Mouse (Mus musculus) intestine, embryonic 14.5 days (tissue): Measurements from ENCODE around the gene Olfr45. TPM values are rescaled to one million over a fixed set of nuclear protein-coding genes. Genes with fewer than 3 reads are reported as not detected.

Experiments
- ATAC-seq: fragments of 200-750 bp; cut with Nextera tagmentation; replicated peaks from 2 replicates; pipeline ENCODE4 v1.8.0; 2017; ENCODE audit warnings: low read depth, moderate number of reproducible peaks, moderate TSS enrichment, moderate library complexity; ENCODE audit not compliant: low FRiP score, low TSS enrichment
- DNase-seq: peaks from one replicate; pipeline ENCODE4 v3.0.0-alpha.2; 2018; ENCODE audit warnings: low spot score
- H3K27ac ChIP-seq: fragments of 300-500 bp; sonication (generic); 2 replicates; pipeline ENCODE4 v1.5.1; 2014; ENCODE audit warnings: low read depth, mild to moderate bottlenecking, control low read depth
- H3K27me3 ChIP-seq: fragments of 300-500 bp; sonication (generic); replicated peaks from 2 replicates; pipeline ENCODE4 v1.6.1; 2014; ENCODE audit warnings: low read length, control low read depth; ENCODE audit not compliant: control insufficient read depth, insufficient read depth
- H3K36me3 ChIP-seq: fragments of 300-500 bp; sonication (generic); 2 replicates; pipeline ENCODE4 v1.6.1; 2014; ENCODE audit warnings: low read length, control low read depth; ENCODE audit not compliant: control insufficient read depth, insufficient read depth
- H3K4me1 ChIP-seq: fragments of 300-500 bp; sonication (generic); replicated peaks from 2 replicates; pipeline ENCODE4 v1.6.1; 2014; ENCODE audit warnings: low read length, control low read depth, mixed read lengths; ENCODE audit not compliant: control insufficient read depth, insufficient read depth
- H3K4me2 ChIP-seq: fragments of 300-500 bp; sonication (generic); 2 replicates; pipeline ENCODE4 v1.6.1; 2014; ENCODE audit warnings: low read length
- H3K4me3 ChIP-seq: fragments of 300-500 bp; sonication (generic); 2 replicates; pipeline ENCODE4 v1.5.1; 2014; ENCODE audit warnings: low read depth, low read length, control low read depth, mixed read lengths
- H3K9ac ChIP-seq: fragments of 300-500 bp; sonication (generic); 2 replicates; pipeline ENCODE4 v1.6.1; 2014; ENCODE audit warnings: mild to moderate bottlenecking, low read length
- H3K9me3 ChIP-seq: fragments of 300-500 bp; sonication (generic); 2 replicates; pipeline ENCODE4 v1.6.1; 2016; ENCODE audit warnings: low read length, control low read depth; ENCODE audit not compliant: control insufficient read depth
- WGBS: fragments of 180-500 bp; shearing (Covaris S2); extraction: QIAGEN DNeasy Blood & Tissue Kit; methylation state at CpG from one replicate; pipeline ENCODE4 v1.1.7; 2014; 5-methylcytosine and 5-hydroxymethylcytosine counted together
- polyA plus RNA-seq: library from polyadenylated mRNA; unstranded; fragments of >200 nt; fragmentation: Nextera tagmentation; extraction: Ambion mirVana; gene quantifications from 2 replicates; pipeline ENCODE4 v1.2.1, GENCODE M21; 2014

Gene Olfr45
- polyA plus RNA-seq, 1 experiment from 2014 or later: not detected

DNA sequence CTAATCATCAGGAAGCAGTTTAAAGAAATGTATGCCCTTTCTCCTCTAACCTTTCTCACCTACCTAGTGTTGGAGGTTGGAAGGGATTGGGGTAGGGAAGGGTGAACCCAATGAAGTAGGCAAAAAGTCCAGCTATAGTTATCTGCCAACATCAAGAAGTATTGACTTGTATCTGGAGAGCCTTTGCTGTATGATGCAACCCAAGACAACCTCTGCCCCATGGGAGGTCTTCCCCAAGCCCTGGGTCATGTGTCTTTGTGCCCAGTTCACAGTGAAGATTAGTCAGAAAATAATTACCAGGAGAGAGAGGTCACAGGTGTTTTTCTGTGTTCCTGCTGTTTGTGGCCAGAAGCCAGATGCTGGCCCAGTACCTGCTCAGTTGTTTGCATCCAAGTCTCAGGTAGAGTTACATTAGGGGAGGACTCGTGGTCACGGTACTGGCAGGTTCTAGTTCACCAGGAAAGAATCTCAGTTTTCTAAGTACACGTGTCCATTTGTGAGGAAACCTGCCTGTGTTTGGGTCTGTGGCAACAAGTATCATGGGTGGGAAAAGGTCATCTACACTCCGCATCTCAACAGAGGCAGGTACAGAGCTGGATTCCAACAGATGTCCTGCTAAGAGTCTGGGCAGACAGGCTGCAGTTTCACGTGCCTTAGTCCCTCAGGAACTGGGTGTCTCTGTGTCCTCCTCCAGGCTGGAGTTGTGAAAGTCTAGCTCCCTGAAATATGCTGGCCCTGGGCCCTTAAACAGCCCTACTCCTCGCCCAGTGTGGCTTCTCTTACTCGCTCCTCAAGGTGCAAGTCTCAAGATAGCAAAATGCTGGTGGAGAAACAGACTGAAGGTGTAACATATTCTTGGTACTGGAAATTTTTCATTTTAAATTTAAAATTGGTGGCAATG is 35.7 kb downstream of the Olfr45 start:
- 84% methylated on average over 7 of the region's 7 CpGs for WGBS
- DNase-seq (no peak), ATAC-seq (no peak)
- Histone ChIP-seq H3K9me3 (no peaks in the 10 kb centered on the region), H3K9ac (no peak overlapping the region), H3K27ac (no peak overlapping the region), H3K4me2 (no peak overlapping the region), H3K4me3 (no peak overlapping the region), H3K4me1 (no peaks in the 10 kb centered on the region), H3K27me3 (no peaks in the 10 kb centered on the region), H3K36me3 (no peaks in the 10 kb centered on the region)

DNA sequence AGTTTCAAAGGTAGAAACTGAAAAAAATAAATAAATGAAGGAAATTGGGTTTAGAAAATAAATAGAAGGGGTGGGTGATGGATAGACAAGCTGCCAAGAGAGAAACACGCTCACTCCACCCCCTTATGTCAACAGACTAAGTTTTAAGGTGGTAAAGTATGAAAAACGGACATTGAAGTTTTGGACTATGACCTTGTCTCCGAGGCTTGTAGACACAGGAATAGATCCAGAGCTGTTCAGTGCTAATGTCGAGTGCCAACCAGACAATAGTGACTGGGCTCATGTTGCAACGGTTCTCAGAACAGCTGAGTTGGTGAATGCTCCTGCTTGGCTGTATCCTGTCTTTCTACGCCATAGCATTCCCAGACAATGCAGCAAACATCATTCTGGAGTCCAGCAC is 39.3 kb downstream of the Olfr45 start:
- no peak overlapping the region for H3K4me3 ChIP-seq
- WGBS: 59% methylated on average over 6 of the region's 6 CpGs
- H3K4me1 ChIP-seq: no peaks in the 10 kb centered on the region
- no peak overlapping the region for H3K9ac ChIP-seq
- no peaks in the 10 kb centered on the region for H3K27me3 ChIP-seq
- H3K9me3 ChIP-seq: no peaks in the 10 kb centered on the region
- no peaks in the 10 kb centered on the region for H3K36me3 ChIP-seq
- ATAC-seq (no peak), DNase-seq (no peak)
- no peak overlapping the region for H3K27ac ChIP-seq
- H3K4me2 ChIP-seq: no peak overlapping the region

DNA sequence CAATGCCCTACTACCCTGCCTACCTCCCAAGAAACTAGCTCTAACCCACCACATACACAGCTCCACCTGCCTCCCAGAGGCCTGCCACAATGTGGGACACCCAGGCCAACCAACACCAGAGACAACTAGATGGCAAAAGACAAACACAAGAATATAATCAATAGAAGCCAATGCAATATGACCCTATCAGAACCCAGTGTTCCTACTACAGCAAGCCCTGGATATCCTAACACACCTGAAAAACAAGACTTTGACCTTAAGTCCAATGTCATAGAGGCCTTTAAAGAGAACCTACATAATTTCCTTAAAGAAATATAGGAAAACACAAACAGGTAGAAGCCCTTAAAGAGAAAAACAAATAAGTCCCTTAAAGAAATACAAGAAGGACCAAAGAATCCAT is 43.8 kb downstream of the Olfr45 start:
- H3K9ac ChIP-seq: no peak overlapping the region
- no peak overlapping the region for H3K4me2 ChIP-seq
- no peak for DNase-seq
- H3K27ac ChIP-seq: no peak overlapping the region
- H3K9me3 ChIP-seq: peaks cover 4% of the 10 kb centered on the region; the same call in 1 of the 2 replicates
- no peaks in the 10 kb centered on the region for H3K36me3 ChIP-seq
- no peaks in the 10 kb centered on the region for H3K27me3 ChIP-seq
- H3K4me3 ChIP-seq: no peak overlapping the region
- no peaks in the 10 kb centered on the region for H3K4me1 ChIP-seq
- ATAC-seq: no peak

DNA sequence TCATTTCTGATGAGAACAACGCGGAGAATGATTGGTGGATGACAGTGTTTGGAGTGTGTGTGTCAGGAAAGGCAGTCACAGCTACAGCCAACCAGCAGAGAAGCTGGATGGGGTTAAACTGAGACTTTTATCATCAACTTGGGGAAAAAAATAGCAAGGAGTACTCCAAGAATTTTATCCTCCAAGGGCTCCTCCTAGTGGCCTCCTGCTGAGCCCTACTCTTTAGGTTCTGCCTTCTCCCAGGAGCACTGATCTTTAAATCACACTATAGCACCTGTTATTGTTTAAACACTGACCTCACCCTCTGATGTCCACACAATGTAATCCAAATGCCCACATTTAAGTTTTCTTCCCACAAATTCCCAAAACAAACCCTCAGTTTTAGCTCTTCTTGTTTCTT is 51.4 kb downstream of the Olfr45 start:
- ATAC-seq (no peak), DNase-seq (no peak)
- Histone ChIP-seq H3K4me1 (no peaks in the 10 kb centered on the region), H3K27me3 (no peaks in the 10 kb centered on the region), H3K9me3 (0 out of 2 replicates have a peak, but pooled peaks cover 2% of the 10 kb centered on the region), H3K36me3 (no peaks in the 10 kb centered on the region), H3K4me3 (no peak overlapping the region), H3K4me2 (no peak overlapping the region), H3K27ac (no peak overlapping the region), H3K9ac (no peak overlapping the region)
- WGBS: 68% methylated on average over 2 of the region's 2 CpGs

Other genes starting within 250 kb of the Olfr45 start
- gene Olfr533, start 218.6 kb upstream of the Olfr45 start, polyA plus RNA-seq: not detected in 2 replicates
- not detected in 2 replicates for gene Olfr535, start 197.7 kb upstream of the Olfr45 start, polyA plus RNA-seq
- gene Olfr536, start 174.6 kb upstream of the Olfr45 start, polyA plus RNA-seq: not detected in 2 replicates
- not detected in 2 replicates for gene Olfr538, start 114.1 kb upstream of the Olfr45 start, polyA plus RNA-seq
- gene Olfr46, start 80.7 kb upstream of the Olfr45 start, polyA plus RNA-seq: not detected in 2 replicates
- gene Olfr61, start 53.0 kb upstream of the Olfr45 start, polyA plus RNA-seq: not detected in 2 replicates
- gene Olfr53, start 35.5 kb upstream of the Olfr45 start, polyA plus RNA-seq: not detected in 2 replicates
- gene Olfr539, start 22.0 kb upstream of the Olfr45 start, polyA plus RNA-seq: not detected in 2 replicates
- not detected in 2 replicates for gene Olfr541, start 15.3 kb downstream of the Olfr45 start, polyA plus RNA-seq
- not detected in 2 replicates for gene Cyp2e1, start 81.8 kb downstream of the Olfr45 start, polyA plus RNA-seq
- gene Syce1, start 105.9 kb downstream of the Olfr45 start, polyA plus RNA-seq: 0.30 and 0.45 TPM in 2 replicates
- 2.8 and 3.0 TPM in 2 replicates for gene Zfp941, start 140.2 kb downstream of the Olfr45 start, polyA plus RNA-seq
- 1.3 and 3.2 TPM in 2 replicates for gene Urah, start 153.1 kb downstream of the Olfr45 start, polyA plus RNA-seq
- gene Scgb1c1, start 163.6 kb downstream of the Olfr45 start, polyA plus RNA-seq: not detected in 2 replicates
- gene Odf3, start 165.9 kb downstream of the Olfr45 start, polyA plus RNA-seq: not detected in 2 replicates
- not detected in 2 replicates for gene Gm45785, start 174.4 kb downstream of the Olfr45 start, polyA plus RNA-seq
- 64.9 and 82.6 TPM in 2 replicates for gene Ric8a, start 175.0 kb downstream of the Olfr45 start, polyA plus RNA-seq
- gene Bet1l, start 175.6 kb downstream of the Olfr45 start, polyA plus RNA-seq: 42.3 and 43.7 TPM in 2 replicates
- gene Psmd13, start 200.0 kb downstream of the Olfr45 start, polyA plus RNA-seq: 151 and 154 TPM in 2 replicates
- 24.7 and 25.3 TPM in 2 replicates for gene Sirt3, start 200.4 kb downstream of the Olfr45 start, polyA plus RNA-seq
- gene Cox8b, start 218.5 kb downstream of the Olfr45 start, polyA plus RNA-seq: 0.62 and 0.83 TPM in 2 replicates
- gene Nlrp6, start 239.0 kb downstream of the Olfr45 start, polyA plus RNA-seq: 12.5 and 18.4 TPM in 2 replicates